Mouse (Mus musculus): ENCODE results near the gene Vps50. TPM values are rescaled to one million over a fixed set of nuclear protein-coding genes. Genes with fewer than 3 reads are reported as not detected.

Vps50 gene
- 19.2 and 21.0 TPM in 2 replicates for polyA plus RNA-seq (2015; fragmentation: Nextera tagmentation; extraction: Ambion mirVana)

GRCm38 (mm10) chr6:3498162-3498848, at the start of gene Vps50, which contains the start of gene Hepacam2:
Gene Vps50 (plus strand): TSS chr6:3498382.
Gene Hepacam2 (minus strand): TSS chr6:3498298.
- Histone ChIP-seq H3K9ac (peak within 1 kb of the TSS; percentile 81), H3K27ac (replicated peaks) (no peak within 1 kb of the TSS), H3K4me2 (peak within 1 kb of the TSS; percentile 83), H3K36me3 (no peaks in the 10 kb centered on the region), H3K4me1 (peaks cover 7% of the 10 kb centered on the region), H3K27me3 (replicated peaks) (peaks cover 7% of the 10 kb centered on the region; the same call in 1 of the 2 replicates), H3K9me3 (no peaks in the 10 kb centered on the region), H3K4me3 (peak within 1 kb of the TSS; percentile 76)
- ATAC-seq (ENCODE audit: extremely low read depth, insufficient number of reproducible peaks, low FRiP score, low TSS enrichment) = peak; percentile 89
- 1% methylated on average over 28 of the region's 28 CpGs for WGBS

GRCm38 (mm10) chr6:3454421-3454820, 43.8 kb upstream of the Vps50 start:
- H3K4me2 ChIP-seq = no peak overlapping the region
- no peaks in the 10 kb centered on the region for H3K27me3 ChIP-seq (replicated peaks)
- no peaks in the 10 kb centered on the region for H3K9me3 ChIP-seq
- no peak overlapping the region for H3K27ac ChIP-seq (replicated peaks)
- H3K4me1 ChIP-seq = no peaks in the 10 kb centered on the region
- ATAC-seq (ENCODE audit: extremely low read depth, insufficient number of reproducible peaks, low FRiP score, low TSS enrichment) = no peak
- no peak overlapping the region for H3K9ac ChIP-seq
- H3K4me3 ChIP-seq = no peak overlapping the region
- WGBS = 59% methylated on average over 5 of the region's 5 CpGs
- H3K36me3 ChIP-seq = no peaks in the 10 kb centered on the region

GRCm38 (mm10) chr6:3455944-3456536, 42.1 kb upstream of the Vps50 start:
- no peak for ATAC-seq (ENCODE audit: extremely low read depth, insufficient number of reproducible peaks, low FRiP score, low TSS enrichment)
- Histone ChIP-seq H3K4me2 (no peak overlapping the region), H3K4me3 (no peak overlapping the region), H3K27ac (replicated peaks) (no peak overlapping the region), H3K9me3 (no peaks in the 10 kb centered on the region), H3K27me3 (replicated peaks) (no peaks in the 10 kb centered on the region), H3K9ac (no peak overlapping the region), H3K4me1 (no peaks in the 10 kb centered on the region), H3K36me3 (no peaks in the 10 kb centered on the region)
- WGBS = 69% methylated on average over 11 of the region's 11 CpGs

GRCm38 (mm10) chr6:3463026-3463425, 35.2 kb upstream of the Vps50 start:
- 60% methylated on average over 6 of the region's 6 CpGs for WGBS
- Histone ChIP-seq H3K9me3 (no peaks in the 10 kb centered on the region), H3K27me3 (replicated peaks) (no peaks in the 10 kb centered on the region), H3K4me1 (no peaks in the 10 kb centered on the region), H3K4me2 (no peak overlapping the region), H3K4me3 (no peak overlapping the region), H3K9ac (no peak overlapping the region), H3K27ac (replicated peaks) (no peak overlapping the region), H3K36me3 (no peaks in the 10 kb centered on the region)
- ATAC-seq (ENCODE audit: extremely low read depth, insufficient number of reproducible peaks, low FRiP score, low TSS enrichment) = no peak

- WGBS = 60% methylated on average over 2 of the region's 2 CpGs
- Histone ChIP-seq H3K27ac (replicated peaks) (no peak overlapping the region), H3K4me1 (no peaks in the 10 kb centered on the region), H3K9ac (no peak overlapping the region), H3K27me3 (replicated peaks) (no peaks in the 10 kb centered on the region), H3K36me3 (no peaks in the 10 kb centered on the region), H3K4me2 (no peak overlapping the region), H3K4me3 (no peak overlapping the region), H3K9me3 (no peaks in the 10 kb centered on the region)
- ATAC-seq (ENCODE audit: extremely low read depth, insufficient number of reproducible peaks, low FRiP score, low TSS enrichment) = no peak
Observed at GRCm38 (mm10) chr6:3463594-3463993, 34.6 kb upstream of the Vps50 start.

- Histone ChIP-seq H3K4me2 (no peak overlapping the region), H3K4me1 (no peaks in the 10 kb centered on the region), H3K9ac (no peak overlapping the region), H3K36me3 (no peaks in the 10 kb centered on the region), H3K27me3 (replicated peaks) (no peaks in the 10 kb centered on the region), H3K27ac (replicated peaks) (no peak overlapping the region), H3K9me3 (no peaks in the 10 kb centered on the region), H3K4me3 (no peak overlapping the region)
- 41% methylated on average over 1 of the region's 1 CpGs for WGBS
- no peak for ATAC-seq (ENCODE audit: extremely low read depth, insufficient number of reproducible peaks, low FRiP score, low TSS enrichment)
Observed at GRCm38 (mm10) chr6:3468627-3469026, 29.6 kb upstream of the Vps50 start.

- H3K27ac ChIP-seq (replicated peaks) = no peak overlapping the region
- no peak overlapping the region for H3K4me2 ChIP-seq
- 65% methylated on average over 2 of the region's 2 CpGs for WGBS
- ATAC-seq (ENCODE audit: extremely low read depth, insufficient number of reproducible peaks, low FRiP score, low TSS enrichment) = no peak
- no peaks in the 10 kb centered on the region for H3K9me3 ChIP-seq
- H3K9ac ChIP-seq = no peak overlapping the region
- H3K4me3 ChIP-seq = no peak overlapping the region
- no peaks in the 10 kb centered on the region for H3K36me3 ChIP-seq
- H3K4me1 ChIP-seq = no peaks in the 10 kb centered on the region
- H3K27me3 ChIP-seq (replicated peaks) = no peaks in the 10 kb centered on the region
Observed at GRCm38 (mm10) chr6:3470706-3471105, 27.5 kb upstream of the Vps50 start.

GRCm38 (mm10) chr6:3476299-3476698, 21.9 kb upstream of the Vps50 start:
- Histone ChIP-seq H3K36me3 (no peaks in the 10 kb centered on the region), H3K9ac (no peak overlapping the region), H3K4me1 (no peaks in the 10 kb centered on the region), H3K9me3 (no peaks in the 10 kb centered on the region), H3K27me3 (replicated peaks) (no peaks in the 10 kb centered on the region), H3K4me2 (no peak overlapping the region), H3K27ac (replicated peaks) (no peak overlapping the region), H3K4me3 (no peak overlapping the region)
- ATAC-seq (ENCODE audit: extremely low read depth, insufficient number of reproducible peaks, low FRiP score, low TSS enrichment) = no peak
- WGBS = 58% methylated on average over 2 of the region's 2 CpGs

- H3K9ac ChIP-seq = no peak overlapping the region
- no peaks in the 10 kb centered on the region for H3K36me3 ChIP-seq
- no peaks in the 10 kb centered on the region for H3K27me3 ChIP-seq (replicated peaks)
- H3K4me2 ChIP-seq = no peak overlapping the region
- no peaks in the 10 kb centered on the region for H3K9me3 ChIP-seq
- WGBS = 70% methylated on average over 5 of the region's 5 CpGs
- H3K27ac ChIP-seq (replicated peaks) = no peak overlapping the region
- ATAC-seq (ENCODE audit: extremely low read depth, insufficient number of reproducible peaks, low FRiP score, low TSS enrichment) = no peak
- H3K4me1 ChIP-seq = no peaks in the 10 kb centered on the region
- no peak overlapping the region for H3K4me3 ChIP-seq
Observed at GRCm38 (mm10) chr6:3479853-3480252, 18.3 kb upstream of the Vps50 start.

GRCm38 (mm10) chr6:3481705-3482104, 16.5 kb upstream of the Vps50 start:
- no peak overlapping the region for H3K4me2 ChIP-seq
- H3K4me3 ChIP-seq = no peak overlapping the region
- H3K4me1 ChIP-seq = no peaks in the 10 kb centered on the region
- H3K9ac ChIP-seq = no peak overlapping the region
- 69% methylated on average over 3 of the region's 3 CpGs for WGBS
- no peaks in the 10 kb centered on the region for H3K9me3 ChIP-seq
- no peak for ATAC-seq (ENCODE audit: extremely low read depth, insufficient number of reproducible peaks, low FRiP score, low TSS enrichment)
- no peaks in the 10 kb centered on the region for H3K36me3 ChIP-seq
- H3K27me3 ChIP-seq (replicated peaks) = no peaks in the 10 kb centered on the region
- no peak overlapping the region for H3K27ac ChIP-seq (replicated peaks)

- H3K9me3 ChIP-seq = no peaks in the 10 kb centered on the region
- no peak overlapping the region for H3K9ac ChIP-seq
- no peaks in the 10 kb centered on the region for H3K4me1 ChIP-seq
- no peaks in the 10 kb centered on the region for H3K27me3 ChIP-seq (replicated peaks)
- ATAC-seq (ENCODE audit: extremely low read depth, insufficient number of reproducible peaks, low FRiP score, low TSS enrichment) = no peak
- H3K36me3 ChIP-seq = no peaks in the 10 kb centered on the region
- no peak overlapping the region for H3K27ac ChIP-seq (replicated peaks)
- H3K4me2 ChIP-seq = no peak overlapping the region
- H3K4me3 ChIP-seq = no peak overlapping the region
- WGBS = 67% methylated on average over 3 of the region's 3 CpGs
Observed at GRCm38 (mm10) chr6:3485133-3485532, 13.0 kb upstream of the Vps50 start.

GRCm38 (mm10) chr6:3487355-3487754, 10.8 kb upstream of the Vps50 start:
- no peak overlapping the region for H3K4me3 ChIP-seq
- H3K36me3 ChIP-seq = no peaks in the 10 kb centered on the region
- H3K9me3 ChIP-seq = no peaks in the 10 kb centered on the region
- no peak overlapping the region for H3K27ac ChIP-seq (replicated peaks)
- H3K4me1 ChIP-seq = no peaks in the 10 kb centered on the region
- H3K4me2 ChIP-seq = no peak overlapping the region
- WGBS = 80% methylated on average over 1 of the region's 1 CpGs
- no peak overlapping the region for H3K9ac ChIP-seq
- H3K27me3 ChIP-seq (replicated peaks) = no peaks in the 10 kb centered on the region
- no peak for ATAC-seq (ENCODE audit: extremely low read depth, insufficient number of reproducible peaks, low FRiP score, low TSS enrichment)

All from heart, embryonic 13.5 days (tissue).